Comparison of ENCODE assay signal across 25 mouse cellular contexts in genomic region chr16:11313512-11313911, GRCm38 (mm10). TPM values are rescaled to one million over a fixed set of nuclear protein-coding genes. Genes with fewer than 3 reads are reported as not detected.
"Had no signal": no experiment of that assay in that cellular context is flagged by ENCODE, and none has a peak within 500 bp of the region (broad histone marks: within the 10 kb centered on the region; RNA-seq: fewer than 3 reads in every experiment).

Gene Tnfrsf17, plus strand, starts transcription at chr16:11313812.

- H3K4me1 ChIP-seq: lung, embryonic 15.5 days; midbrain, embryonic 12.5 days; neural tube, embryonic 13.5 days; neural tube, embryonic 15.5 days; stomach, embryonic 15.5 days had no signal

- H3K27ac ChIP-seq: lung, embryonic 15.5 days; midbrain, embryonic 12.5 days; neural tube, embryonic 13.5 days; neural tube, embryonic 15.5 days; stomach, embryonic 15.5 days; stomach, postnatal 0 days had no signal

- H3K36me3 ChIP-seq: lung, embryonic 15.5 days; midbrain, embryonic 12.5 days; neural tube, embryonic 13.5 days; neural tube, embryonic 15.5 days; stomach, embryonic 15.5 days had no signal

- H3K4me3 ChIP-seq: lung, embryonic 15.5 days; megakaryocyte, embryonic 14.5 days; midbrain, embryonic 12.5 days; myocyte; neural tube, embryonic 13.5 days; neural tube, embryonic 15.5 days; stomach, embryonic 15.5 days had no signal

- H3K27me3 ChIP-seq: lung, embryonic 15.5 days; midbrain, embryonic 12.5 days; neural tube, embryonic 13.5 days; neural tube, embryonic 15.5 days; stomach, embryonic 15.5 days had no signal

- DNase-seq: liver, postnatal 0 days; lung, adult 2 months; lung, postnatal 14 days; lung, postnatal 36 days; midbrain, embryonic 14.5 days; retina, postnatal 1 day; right cerebral cortex, adult 18-20 months; right cerebral cortex, postnatal 25 days; right cerebral cortex, postnatal 4 days; thymus, adult 2 months; thymus, postnatal 25 days had no signal

RNA-seq across cellular contexts. Expression of gene Tnfrsf17, which starts in this region (rescaled TPM):
- total RNA-seq: megakaryocyte progenitor cell, adult 5-6 weeks had no signal
- polyA plus RNA-seq: liver, postnatal 0 days; lung, embryonic 15.5 days; lung, postnatal 0 days; macrophage; midbrain, embryonic 12.5 days; midbrain, embryonic 14.5 days; midbrain, embryonic 16.5 days; myocyte; neural tube, embryonic 11.5 days; stomach, embryonic 15.5 days; testis, adult 2 months had no signal
